Mouse (Mus musculus): ENCODE measurements around the gene 4931414P19Rik. TPM values are rescaled to one million over a fixed set of nuclear protein-coding genes. Genes with fewer than 3 reads are reported as not detected.

The 4931414P19Rik gene
- total RNA-seq, 1 experiment from 2014 or later: 5.3 TPM

DNA sequence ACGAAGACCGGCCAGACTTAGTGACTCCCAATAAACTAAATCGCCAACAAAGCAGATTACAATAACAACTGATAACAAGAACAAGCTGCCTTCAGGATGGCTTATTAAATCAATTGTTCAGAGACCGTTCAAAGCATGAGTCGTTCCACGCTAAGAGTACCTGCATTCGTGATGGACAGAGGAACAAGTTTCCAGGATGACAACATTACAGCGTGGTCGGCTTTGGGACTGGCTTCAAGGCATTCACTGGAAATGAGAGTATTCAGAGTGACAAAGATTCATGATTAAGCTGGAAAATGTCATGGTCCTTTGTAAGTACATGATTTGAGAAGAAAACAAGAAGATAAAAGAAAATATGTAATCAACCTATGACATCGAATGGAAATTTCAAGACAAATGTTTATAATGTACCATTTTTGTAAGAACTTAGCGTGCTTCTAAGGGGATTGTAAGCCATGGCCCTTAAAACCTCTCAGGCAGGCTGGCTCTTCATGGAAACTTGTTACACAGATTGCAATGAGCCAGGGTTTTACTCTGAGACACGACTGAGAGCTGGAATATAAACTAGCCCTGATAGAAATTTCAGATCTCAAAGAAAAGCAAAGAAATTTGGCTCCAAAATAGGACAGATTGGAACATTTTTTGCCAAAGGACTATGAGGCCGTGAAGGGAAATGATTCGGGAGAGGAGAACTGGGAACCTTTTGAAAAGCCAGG is 45.1 kb downstream of the 4931414P19Rik start:
- ATAC-seq (replicated peaks; ENCODE audit: low read depth, poor library complexity, severe bottlenecking): no peak

DNA sequence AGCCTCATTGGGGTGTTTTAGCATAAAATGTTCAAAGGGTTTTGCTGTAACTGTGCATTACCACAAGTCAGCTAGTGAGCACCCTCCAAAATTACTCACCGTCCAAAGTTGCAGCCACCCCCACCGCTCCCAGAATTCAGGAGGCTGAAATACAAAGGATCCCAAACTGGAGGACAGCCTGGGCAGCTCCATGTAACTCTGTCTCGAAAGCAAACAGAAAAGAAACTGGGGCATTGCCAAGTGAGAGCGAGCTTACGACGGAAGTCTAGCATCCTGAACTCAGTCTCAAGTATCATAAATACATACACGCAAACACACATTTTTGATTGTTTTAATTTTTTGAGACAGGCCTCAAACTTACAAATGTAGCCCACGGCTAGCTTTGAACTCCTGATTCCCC is 48.5 kb downstream of the 4931414P19Rik start:
- no peak for ATAC-seq (replicated peaks; ENCODE audit: low read depth, poor library complexity, severe bottlenecking)

DNA sequence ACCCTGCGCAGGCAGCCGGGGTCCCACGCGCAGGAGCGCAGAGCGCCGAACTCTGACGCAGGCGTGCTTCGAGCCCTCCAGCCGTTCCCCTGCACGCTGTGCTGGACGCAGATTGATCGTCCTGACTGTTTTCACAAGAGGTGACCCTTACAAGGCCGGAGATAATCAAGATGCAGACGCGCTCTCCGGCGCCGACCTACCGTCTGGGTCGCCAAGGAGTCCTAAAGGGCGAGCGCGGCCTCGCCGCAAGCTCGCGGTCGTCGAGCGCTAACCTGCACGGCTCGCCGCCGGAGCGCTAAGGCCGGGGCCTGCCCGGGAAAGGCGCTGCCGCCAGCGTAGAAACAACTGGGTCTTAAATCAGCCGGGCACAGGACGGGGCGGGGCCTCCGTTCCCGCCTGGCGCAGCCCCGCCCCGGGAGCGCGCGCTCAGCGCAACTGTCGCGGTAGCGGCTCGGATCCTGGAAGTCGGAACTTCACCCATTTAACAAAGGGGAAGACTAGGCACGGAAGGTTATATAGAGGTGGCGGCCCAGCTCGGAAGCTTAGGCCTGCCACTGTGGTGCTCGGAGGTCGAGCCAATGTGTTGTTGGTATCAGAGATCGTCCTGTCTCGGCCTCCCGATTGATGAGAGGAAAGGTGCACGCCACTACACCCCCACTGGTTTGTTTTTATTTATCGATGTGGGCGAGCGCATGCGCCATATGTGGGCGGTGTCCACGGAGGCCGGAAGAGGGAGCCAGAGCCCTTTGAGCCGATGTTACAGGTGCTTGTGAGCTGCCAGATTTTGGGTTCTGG is 51.6 kb downstream of the 4931414P19Rik start, which contains the start of gene Haus4:
Gene Haus4 (minus strand): TSS at position 642 of the 795 bp plus-strand sequence.
- peak; percentile 87 for ATAC-seq (replicated peaks; ENCODE audit: low read depth, poor library complexity, severe bottlenecking)

DNA sequence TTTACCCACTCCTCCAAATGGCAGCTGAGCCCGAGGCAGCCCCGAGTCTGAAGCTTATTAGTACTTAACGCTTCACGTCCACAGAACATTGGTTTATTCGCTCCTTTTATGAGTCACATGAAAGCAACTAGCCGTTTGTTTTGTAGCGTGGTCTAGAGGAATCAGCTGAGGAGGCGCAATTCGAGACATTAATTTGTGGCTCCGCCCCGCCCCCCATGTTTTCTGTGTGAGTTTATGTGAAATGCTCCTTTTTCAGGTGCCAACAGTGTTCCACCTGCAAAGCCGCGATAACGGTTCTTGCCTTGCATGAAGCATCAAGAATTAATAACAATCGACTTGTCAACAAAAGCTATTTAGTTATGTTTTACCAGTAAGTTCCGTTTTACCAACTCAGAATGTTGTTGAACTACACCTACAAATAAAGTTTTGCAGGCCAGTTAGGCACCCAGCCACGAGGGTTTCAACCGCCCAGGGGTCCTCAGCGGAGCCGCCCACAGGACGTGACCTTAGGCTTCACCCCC is 52.3 kb downstream of the 4931414P19Rik start:
- ATAC-seq (replicated peaks; ENCODE audit: low read depth, poor library complexity, severe bottlenecking): no peak

DNA sequence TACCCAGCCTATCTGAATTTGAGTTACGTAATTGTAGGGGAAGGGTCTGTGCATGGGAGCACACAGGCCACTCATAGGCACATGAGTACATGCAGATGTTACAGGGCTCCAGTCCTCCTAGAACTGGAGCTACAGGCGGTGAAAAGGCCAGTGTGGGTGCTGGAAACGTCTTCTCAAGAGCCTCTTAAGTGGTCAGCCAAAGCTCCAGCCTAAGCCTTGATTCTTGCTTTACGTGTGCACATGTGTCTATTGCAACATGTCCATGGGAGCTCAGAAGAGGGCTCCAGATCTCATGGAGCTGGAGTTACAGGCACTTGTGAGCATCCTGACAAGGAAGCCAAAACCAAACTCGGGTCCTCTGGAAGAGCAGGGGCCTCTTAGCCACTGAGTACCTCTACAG is 61.1 kb downstream of the 4931414P19Rik start:
- no peak for ATAC-seq (replicated peaks; ENCODE audit: low read depth, poor library complexity, severe bottlenecking)

DNA sequence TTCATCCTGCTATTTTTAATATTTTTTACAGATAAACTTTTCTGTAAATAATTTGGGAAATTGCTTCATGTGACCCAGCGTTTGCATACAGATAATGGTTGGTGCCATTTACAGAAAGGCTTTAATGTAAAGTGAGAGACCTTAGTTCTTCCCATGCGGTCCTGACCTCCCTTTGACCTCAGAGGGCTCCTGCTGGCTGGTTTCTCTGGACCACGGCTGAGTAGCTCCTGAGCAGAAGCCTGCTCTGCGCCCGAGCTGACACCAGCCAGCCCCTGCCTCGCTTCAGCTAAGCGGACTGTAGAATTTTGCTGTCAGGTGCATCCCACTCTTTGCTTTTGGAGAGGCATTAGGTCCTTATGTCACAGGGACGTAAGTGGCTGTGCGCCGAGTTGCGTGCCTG is 65.0 kb downstream of the 4931414P19Rik start:
- no peak for ATAC-seq (replicated peaks; ENCODE audit: low read depth, poor library complexity, severe bottlenecking)

DNA sequence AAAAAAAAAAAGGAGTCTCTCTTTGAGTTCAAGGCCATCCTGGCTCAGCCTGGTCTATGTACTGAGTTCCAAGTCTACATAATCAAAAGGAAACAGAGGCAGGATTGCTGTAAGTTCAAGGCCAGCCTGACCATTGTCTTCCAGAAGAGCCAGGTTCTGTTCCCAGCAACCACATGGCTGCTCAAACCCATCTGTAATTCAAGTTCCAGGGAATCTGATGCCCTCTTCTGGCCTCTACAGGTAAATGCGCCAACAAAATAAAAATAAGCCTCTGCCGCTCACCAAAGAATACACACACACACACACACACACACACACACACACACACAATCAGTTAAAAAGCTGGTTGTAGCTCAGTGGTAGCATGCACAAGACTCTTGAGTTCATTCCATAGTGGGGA is 67.2 kb downstream of the 4931414P19Rik start:
- no peak for ATAC-seq (replicated peaks; ENCODE audit: low read depth, poor library complexity, severe bottlenecking)

Other genes with a start within 250 kb of the 4931414P19Rik start
- 27.5 and 38.7 TPM in 2 replicates for gene Oxa1l, start 245.2 kb downstream of the 4931414P19Rik start, total RNA-seq (2017)
- gene Slc7a7, start 188.2 kb downstream of the 4931414P19Rik start, total RNA-seq (2017): 4.5 and 6.6 TPM in 2 replicates
- gene Mrpl52, start 179.1 kb downstream of the 4931414P19Rik start, total RNA-seq (2017): 139 and 219 TPM in 2 replicates
- gene Mmp14, start 174.4 kb downstream of the 4931414P19Rik start, total RNA-seq (2017): 12.5 and 18.6 TPM in 2 replicates
- gene Lrp10, start 141.9 kb downstream of the 4931414P19Rik start, total RNA-seq (2017): 28.8 and 46.5 TPM in 2 replicates
- gene Rem2, start 129.9 kb downstream of the 4931414P19Rik start, total RNA-seq (2017): 0.53 and 1.7 TPM in 2 replicates
- gene Prmt5, start 88.5 kb downstream of the 4931414P19Rik start, total RNA-seq (2017): 79.2 and 82.9 TPM in 2 replicates
- 74.5 and 85.9 TPM in 2 replicates for gene Haus4, start 51.4 kb downstream of the 4931414P19Rik start, total RNA-seq (2017)
- 1.3 and 1.9 TPM in 2 replicates for gene Ajuba, start 28.4 kb downstream of the 4931414P19Rik start, total RNA-seq (2017)
- gene Psmb5, start 12.0 kb upstream of the 4931414P19Rik start, total RNA-seq (2017): 56.3 and 58.6 TPM in 2 replicates
- gene Psmb11, start 15.4 kb upstream of the 4931414P19Rik start, total RNA-seq (2017): not detected in 2 replicates
- gene Gm17606, start 35.0 kb upstream of the 4931414P19Rik start, total RNA-seq (2017): not detected in 2 replicates
- gene Cdh24, start 35.4 kb upstream of the 4931414P19Rik start, total RNA-seq (2017): 0.46 and 0.58 TPM in 2 replicates
- gene 1700123O20Rik, start 80.2 kb upstream of the 4931414P19Rik start, total RNA-seq (2017): 26.5 and 33.2 TPM in 2 replicates
- gene Acin1, start 80.9 kb upstream of the 4931414P19Rik start, total RNA-seq (2017): 238 and 282 TPM in 2 replicates
- 0.37 TPM in 1 of 2 replicates, not detected in the other for gene Gm29776, start 92.8 kb upstream of the 4931414P19Rik start, total RNA-seq (2017)
- 1.2 and 4.9 TPM in 2 replicates for gene Cebpe, start 106.2 kb upstream of the 4931414P19Rik start, total RNA-seq (2017)
- 4.4 and 5.5 TPM in 2 replicates for gene Slc7a8, start 176.0 kb upstream of the 4931414P19Rik start, total RNA-seq (2017)
- gene Rnf212b, start 208.1 kb upstream of the 4931414P19Rik start, total RNA-seq (2017): not detected in 2 replicates